Mouse (Mus musculus): Measurements from ENCODE around the gene Wnt7b. TPM values are rescaled to one million over a fixed set of nuclear protein-coding genes. Genes with fewer than 3 reads are reported as not detected.

The Wnt7b gene
- polyA plus RNA-seq, 1 experiment from 2014 or later = 17.1 TPM

GRCm38 (mm10) chr15:85610120-85610519 is 27.8 kb upstream of the Wnt7b start:
- H3K27ac ChIP-seq = no peak overlapping the region
- H3K4me1 ChIP-seq = peaks cover 13% of the 10 kb centered on the region
- peaks cover 28% of the 10 kb centered on the region for H3K27me3 ChIP-seq (ENCODE audit: low read depth, poor library complexity, severe bottlenecking)
- no peak overlapping the region for H3K4me3 ChIP-seq
- 74% methylated on average over 5 of the region's 5 CpGs for WGBS
- H3K9me3 ChIP-seq (replicated peaks) = no peaks in the 10 kb centered on the region
- no peak for DNase-seq (ENCODE audit: low spot score)
- no peaks in the 10 kb centered on the region for H3K36me3 ChIP-seq

GRCm38 (mm10) chr15:85609266-85610004 is 27.2 kb upstream of the Wnt7b start:
- Histone ChIP-seq H3K9me3 (replicated peaks) (no peaks in the 10 kb centered on the region), H3K27ac (no peak overlapping the region), H3K4me3 (no peak overlapping the region), H3K27me3 (ENCODE audit: low read depth, poor library complexity, severe bottlenecking) (peaks cover 21% of the 10 kb centered on the region), H3K36me3 (no peaks in the 10 kb centered on the region), H3K4me1 (peaks cover 12% of the 10 kb centered on the region)
- 86% methylated on average over 5 of the region's 5 CpGs for WGBS
- DNase-seq (ENCODE audit: low spot score) = no peak

GRCm38 (mm10) chr15:85605962-85606610 is 23.8 kb upstream of the Wnt7b start:
- H3K36me3 ChIP-seq = no peaks in the 10 kb centered on the region
- H3K4me3 ChIP-seq = no peak overlapping the region
- no peak overlapping the region for H3K27ac ChIP-seq
- H3K9me3 ChIP-seq (replicated peaks) = no peaks in the 10 kb centered on the region
- WGBS = 65% methylated on average over 17 of the region's 17 CpGs
- DNase-seq (ENCODE audit: low spot score) = no peak
- H3K4me1 ChIP-seq = peaks cover 10% of the 10 kb centered on the region
- H3K27me3 ChIP-seq (ENCODE audit: low read depth, poor library complexity, severe bottlenecking) = 0 out of 2 replicates have a peak, but pooled peaks cover 3% of the 10 kb centered on the region

- DNase-seq (ENCODE audit: low spot score) = no peak
- Histone ChIP-seq H3K27me3 (ENCODE audit: low read depth, poor library complexity, severe bottlenecking) (0 out of 2 replicates have a peak, but pooled peaks cover 3% of the 10 kb centered on the region), H3K9me3 (replicated peaks) (no peaks in the 10 kb centered on the region), H3K36me3 (no peaks in the 10 kb centered on the region), H3K4me3 (no peak overlapping the region), H3K27ac (no peak overlapping the region), H3K4me1 (peaks cover 11% of the 10 kb centered on the region)
- 92% methylated on average over 8 of the region's 8 CpGs for WGBS
Measured at GRCm38 (mm10) chr15:85604938-85605337, 22.7 kb upstream of the Wnt7b start.

- H3K27me3 ChIP-seq (ENCODE audit: low read depth, poor library complexity, severe bottlenecking) = 0 out of 2 replicates have a peak, but pooled peaks cover 3% of the 10 kb centered on the region
- H3K4me1 ChIP-seq = peaks cover 15% of the 10 kb centered on the region
- DNase-seq (ENCODE audit: low spot score) = no peak
Measured at GRCm38 (mm10) chr15:85604507-85604906, 22.2 kb upstream of the Wnt7b start.

GRCm38 (mm10) chr15:85603422-85603821 is 21.1 kb upstream of the Wnt7b start:
- Histone ChIP-seq H3K27me3 (ENCODE audit: low read depth, poor library complexity, severe bottlenecking) (0 out of 2 replicates have a peak, but pooled peaks cover 3% of the 10 kb centered on the region), H3K27ac (no peak overlapping the region), H3K4me1 (peaks cover 20% of the 10 kb centered on the region), H3K36me3 (no peaks in the 10 kb centered on the region), H3K4me3 (no peak overlapping the region), H3K9me3 (replicated peaks) (no peaks in the 10 kb centered on the region)
- no peak for DNase-seq (ENCODE audit: low spot score)
- 44% methylated on average over 5 of the region's 5 CpGs for WGBS

More at GRCm38 (mm10) chr15:85604507-85604906, 22.2 kb upstream of the Wnt7b start:
- H3K4me3 ChIP-seq = no peak overlapping the region
- H3K9me3 ChIP-seq (replicated peaks) = no peaks in the 10 kb centered on the region
- H3K27ac ChIP-seq = no peak overlapping the region
- H3K36me3 ChIP-seq = no peaks in the 10 kb centered on the region
- WGBS = 78% methylated on average over 4 of the region's 4 CpGs

- peaks cover 20% of the 10 kb centered on the region for H3K4me1 ChIP-seq
- no peak overlapping the region for H3K27ac ChIP-seq
- WGBS = 79% methylated on average over 6 of the region's 6 CpGs
- H3K9me3 ChIP-seq (replicated peaks) = no peaks in the 10 kb centered on the region
- H3K4me3 ChIP-seq = no peak overlapping the region
- 0 out of 2 replicates have a peak, but pooled peaks cover 3% of the 10 kb centered on the region for H3K27me3 ChIP-seq (ENCODE audit: low read depth, poor library complexity, severe bottlenecking)
- no peak for DNase-seq (ENCODE audit: low spot score)
- H3K36me3 ChIP-seq = no peaks in the 10 kb centered on the region
Measured at GRCm38 (mm10) chr15:85602733-85603132, 20.5 kb upstream of the Wnt7b start.

- H3K9me3 ChIP-seq (replicated peaks) = no peaks in the 10 kb centered on the region
- WGBS = 91% methylated on average over 5 of the region's 5 CpGs
- no peaks in the 10 kb centered on the region for H3K36me3 ChIP-seq
- H3K27me3 ChIP-seq (ENCODE audit: low read depth, poor library complexity, severe bottlenecking) = 0 out of 2 replicates have a peak, but pooled peaks cover 3% of the 10 kb centered on the region
- DNase-seq (ENCODE audit: low spot score) = no peak
- H3K4me3 ChIP-seq = no peak overlapping the region
- H3K27ac ChIP-seq = no peak overlapping the region
- peaks cover 20% of the 10 kb centered on the region for H3K4me1 ChIP-seq
Measured at GRCm38 (mm10) chr15:85602021-85602420, 19.7 kb upstream of the Wnt7b start.

GRCm38 (mm10) chr15:85601202-85601601 is 18.9 kb upstream of the Wnt7b start:
- Histone ChIP-seq H3K27ac (no peak overlapping the region), H3K4me1 (peaks cover 20% of the 10 kb centered on the region), H3K27me3 (ENCODE audit: low read depth, poor library complexity, severe bottlenecking) (0 out of 2 replicates have a peak, but pooled peaks cover 3% of the 10 kb centered on the region), H3K9me3 (replicated peaks) (no peaks in the 10 kb centered on the region), H3K36me3 (no peaks in the 10 kb centered on the region), H3K4me3 (no peak overlapping the region)
- DNase-seq (ENCODE audit: low spot score) = no peak
- 85% methylated on average over 4 of the region's 4 CpGs for WGBS

GRCm38 (mm10) chr15:85600696-85601094 is 18.4 kb upstream of the Wnt7b start:
- Histone ChIP-seq H3K27ac (no peak overlapping the region; the same call in 1 of the 2 replicates), H3K27me3 (ENCODE audit: low read depth, poor library complexity, severe bottlenecking) (0 out of 2 replicates have a peak, but pooled peaks cover 3% of the 10 kb centered on the region), H3K36me3 (no peaks in the 10 kb centered on the region), H3K9me3 (replicated peaks) (no peaks in the 10 kb centered on the region), H3K4me3 (no peak overlapping the region), H3K4me1 (peaks cover 20% of the 10 kb centered on the region)
- DNase-seq (ENCODE audit: low spot score) = no peak
- 74% methylated on average over 7 of the region's 7 CpGs for WGBS

- no peak overlapping the region for H3K4me3 ChIP-seq
- 41% methylated on average over 18 of the region's 18 CpGs for WGBS
- no peaks in the 10 kb centered on the region for H3K27me3 ChIP-seq (ENCODE audit: low read depth, poor library complexity, severe bottlenecking)
- no peak for DNase-seq (ENCODE audit: low spot score)
- H3K9me3 ChIP-seq (replicated peaks) = no peaks in the 10 kb centered on the region
- peaks cover 17% of the 10 kb centered on the region for H3K4me1 ChIP-seq
- H3K27ac ChIP-seq = peak overlapping the region; percentile 46; the same call in 1 of the 2 replicates
- no peaks in the 10 kb centered on the region for H3K36me3 ChIP-seq
Measured at GRCm38 (mm10) chr15:85599887-85600695, 17.8 kb upstream of the Wnt7b start.

- H3K36me3 ChIP-seq = no peaks in the 10 kb centered on the region
- H3K4me3 ChIP-seq = no peak overlapping the region
- WGBS = 58% methylated on average over 17 of the region's 17 CpGs
- H3K27me3 ChIP-seq (ENCODE audit: low read depth, poor library complexity, severe bottlenecking) = no peaks in the 10 kb centered on the region
- H3K4me1 ChIP-seq = peaks cover 17% of the 10 kb centered on the region
- H3K9me3 ChIP-seq (replicated peaks) = no peaks in the 10 kb centered on the region
- DNase-seq (ENCODE audit: low spot score) = peak; percentile 86
- H3K27ac ChIP-seq = no peak overlapping the region
Measured at GRCm38 (mm10) chr15:85598984-85599886, 17.0 kb upstream of the Wnt7b start.
